Mouse (Mus musculus) gastrocnemius, adult 8-10 months (tissue): ENCODE results near the gene Sec1. TPM values are rescaled to one million over a fixed set of nuclear protein-coding genes. Genes with fewer than 3 reads are reported as not detected.

Experiments used
- DNase-seq, 2 experiments: peaks; one replicate each; pipeline ENCODE4 v3.0.0; 2022; ENCODE audit warnings: low spot score in 2 of 2
- total RNA-seq, 4 experiments: library from RNA; stranded (reverse); gene quantifications; 2 replicates each; pipeline ENCODE4 v1.2.4; 2022

Sec1 gene
- total RNA-seq, 4 experiments from 2014 or later = 0.12 to 0.18 (median 0.16) TPM; not detected in 1

- DNase-seq = peak; percentile 99 to 100
Measured at GRCm38 (mm10) chr7:45704730-45705442, 10.7 kb upstream of the Sec1 start, which contains the start of gene Dbp. TSS of gene Dbp (plus strand) at chr7:45705088.

- peak; percentile 61 to 71 for DNase-seq
Measured at GRCm38 (mm10) chr7:45704046-45704559, 9.9 kb upstream of the Sec1 start.

GRCm38 (mm10) chr7:45703521-45704033 lies 9.4 kb upstream of the Sec1 start:
- peak in 1 of 2 experiments; percentile 34 for DNase-seq

DNA sequence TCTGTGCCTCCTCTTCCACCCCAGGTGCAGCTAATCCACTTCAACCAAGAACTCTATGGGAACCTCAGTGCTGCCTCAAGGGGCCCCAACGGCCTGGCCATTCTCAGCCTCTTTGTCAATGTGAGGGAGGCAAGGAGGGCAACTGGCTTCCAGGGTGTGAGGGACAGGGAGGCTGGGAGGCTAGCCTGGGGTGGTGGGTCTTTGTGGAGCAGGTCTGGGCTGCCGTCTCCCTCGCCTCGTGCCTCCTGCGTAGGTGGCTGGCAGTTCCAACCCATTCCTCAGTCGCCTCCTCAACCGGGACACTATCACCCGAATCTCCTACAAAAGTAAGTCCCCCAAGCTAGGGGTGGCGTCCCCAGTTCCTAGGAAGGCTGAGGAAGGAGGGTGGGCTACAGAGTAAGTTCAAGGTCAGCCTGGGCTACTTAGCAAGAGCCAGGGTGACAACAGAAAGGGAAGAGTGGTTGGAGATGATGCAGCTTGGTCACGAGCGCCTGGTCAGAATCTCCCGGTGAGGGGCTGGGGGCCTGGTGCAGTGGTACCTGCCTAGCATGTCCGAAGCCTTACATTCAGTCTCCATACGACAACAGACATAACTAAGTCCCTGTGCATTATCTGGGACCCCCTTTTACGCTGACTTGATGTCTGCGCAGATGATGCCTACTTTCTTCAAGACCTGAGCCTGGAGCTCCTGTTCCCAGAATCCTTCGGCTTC lies 8.8 kb upstream of the Sec1 start:
- DNase-seq = no peak

DNA sequence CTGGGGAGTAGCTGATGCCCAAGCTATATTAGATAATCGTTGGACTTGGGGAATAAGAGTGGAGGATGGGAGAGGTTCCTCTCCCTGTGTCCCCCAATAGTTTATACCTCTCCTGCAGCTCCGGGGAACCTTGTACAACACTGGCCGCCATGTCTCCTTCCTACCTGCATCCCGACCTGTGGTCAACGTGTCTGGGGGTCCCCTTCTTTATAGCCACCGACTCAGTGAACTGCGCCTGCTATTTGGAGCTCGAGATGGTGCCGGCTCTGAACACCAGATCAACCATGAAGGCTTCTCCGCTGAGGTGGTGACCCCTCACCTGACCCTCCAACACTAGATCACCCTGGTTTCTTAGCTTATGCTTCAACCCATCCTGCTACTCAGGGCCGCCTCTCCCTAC lies 8.1 kb upstream of the Sec1 start:
- DNase-seq = no peak

DNA sequence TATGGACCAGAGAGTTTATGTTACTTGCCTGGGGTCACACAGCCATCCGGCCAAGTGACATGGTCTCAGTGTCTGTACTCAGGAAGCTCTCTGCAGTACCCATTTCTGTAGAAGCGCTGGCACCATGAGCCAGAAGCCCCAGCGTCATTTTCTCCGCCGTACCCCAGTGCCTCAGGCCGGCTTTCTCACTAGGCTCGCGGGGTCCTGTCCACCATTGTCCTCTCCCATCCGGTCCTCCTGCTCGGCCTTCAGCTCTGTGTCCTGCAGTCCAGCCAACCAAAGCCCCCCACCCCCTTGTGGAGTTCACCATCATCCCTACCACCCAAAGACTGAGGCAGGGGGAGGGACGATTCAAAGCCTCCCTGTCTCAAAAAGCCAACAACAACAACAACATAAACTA lies 7.4 kb upstream of the Sec1 start:
- no peak for DNase-seq

- no peak for DNase-seq
Measured at GRCm38 (mm10) chr7:45701072-45701471, 6.9 kb upstream of the Sec1 start.

GRCm38 (mm10) chr7:45700301-45701015 lies 6.3 kb upstream of the Sec1 start:
- DNase-seq = peak; percentile 76

- no peak for DNase-seq
Measured at GRCm38 (mm10) chr7:45699523-45700141, 5.4 kb upstream of the Sec1 start, which contains the start of gene Car11. TSS of gene Car11 (plus strand) at chr7:45699843.

DNA sequence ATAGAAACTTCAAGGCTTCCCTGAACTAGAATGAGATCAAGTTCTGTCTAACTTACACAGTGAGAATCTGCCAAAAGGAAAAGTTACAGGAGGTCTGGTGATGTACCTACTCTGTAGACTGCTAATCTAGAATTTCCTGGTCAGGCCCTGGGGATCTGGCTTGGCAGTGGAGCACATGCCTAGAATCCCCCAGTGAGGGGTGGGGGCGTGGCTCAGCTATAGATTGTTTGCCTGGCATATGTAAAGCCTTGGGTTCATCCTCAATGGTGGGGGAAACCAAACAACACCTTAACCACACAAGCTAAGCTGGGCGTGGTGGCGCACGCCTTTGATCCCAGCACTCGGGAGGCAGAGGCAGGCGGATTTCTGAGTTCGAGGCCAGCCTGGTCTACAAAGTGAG lies 3.7 kb upstream of the Sec1 start:
- DNase-seq = no peak

DNA sequence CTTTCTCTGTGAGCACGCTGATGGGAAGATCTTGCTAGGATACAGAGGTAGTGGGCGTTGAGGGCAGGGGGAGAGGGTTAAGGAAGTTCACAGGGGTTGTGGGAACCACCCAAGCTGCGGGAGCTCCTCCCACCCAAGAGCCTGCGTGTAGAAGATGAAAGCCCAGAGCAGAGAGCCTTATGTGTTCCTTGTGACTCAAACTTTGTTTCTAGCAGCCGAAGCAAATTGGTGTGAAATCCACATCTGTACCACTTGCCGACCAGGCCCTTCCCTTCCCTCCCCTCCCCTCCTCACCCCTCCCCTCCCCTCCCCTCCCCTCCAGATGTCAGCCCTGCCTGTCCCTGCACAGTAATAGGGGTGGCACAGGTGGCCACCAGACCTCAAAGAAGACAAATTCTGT lies 896 bp upstream of the Sec1 start:
- DNase-seq = no peak

DNA sequence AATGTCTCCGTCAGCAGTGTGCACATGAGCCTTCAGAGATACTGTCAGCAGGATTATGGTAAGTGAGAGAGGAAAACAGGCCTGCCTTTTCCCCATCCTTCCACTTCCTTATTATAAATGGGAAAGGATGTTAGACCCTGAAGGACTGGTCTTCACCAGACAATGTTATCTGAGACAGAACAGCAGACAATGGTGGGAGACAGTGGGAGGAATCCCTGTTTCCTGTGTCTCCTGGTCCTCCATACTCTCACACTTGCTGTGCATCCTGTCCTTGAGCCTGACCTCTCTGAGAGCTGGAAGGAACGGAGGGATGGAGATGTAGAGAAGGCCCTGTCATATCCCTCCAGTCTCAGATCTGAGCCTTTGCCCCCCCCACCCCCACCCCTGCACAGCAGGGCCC lies 1.8 kb downstream of the Sec1 start:
- no peak for DNase-seq

GRCm38 (mm10) chr7:45689800-45690199 lies 4.4 kb downstream of the Sec1 start:
- no peak for DNase-seq

GRCm38 (mm10) chr7:45689099-45689498 lies 5.1 kb downstream of the Sec1 start:
- no peak for DNase-seq

DNA sequence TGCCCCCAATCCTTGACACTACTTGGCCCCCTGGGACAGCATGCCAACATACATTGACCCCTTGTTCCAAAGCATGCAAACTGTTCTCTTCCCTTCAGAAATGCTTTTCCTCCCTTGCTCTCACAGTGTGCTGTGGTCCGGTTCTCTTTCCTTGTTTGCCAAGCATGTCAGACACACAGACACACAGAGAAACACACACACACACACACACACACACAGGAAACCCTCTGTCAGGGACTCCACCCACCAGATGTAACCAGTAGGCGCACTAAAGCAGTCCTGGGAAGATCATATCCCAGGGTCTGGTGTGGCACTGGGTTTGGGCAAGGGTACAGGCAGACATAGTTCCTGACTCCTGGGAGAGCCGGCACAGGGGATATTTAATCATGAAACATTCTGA lies 7.4 kb downstream of the Sec1 start:
- no peak for DNase-seq

DNA sequence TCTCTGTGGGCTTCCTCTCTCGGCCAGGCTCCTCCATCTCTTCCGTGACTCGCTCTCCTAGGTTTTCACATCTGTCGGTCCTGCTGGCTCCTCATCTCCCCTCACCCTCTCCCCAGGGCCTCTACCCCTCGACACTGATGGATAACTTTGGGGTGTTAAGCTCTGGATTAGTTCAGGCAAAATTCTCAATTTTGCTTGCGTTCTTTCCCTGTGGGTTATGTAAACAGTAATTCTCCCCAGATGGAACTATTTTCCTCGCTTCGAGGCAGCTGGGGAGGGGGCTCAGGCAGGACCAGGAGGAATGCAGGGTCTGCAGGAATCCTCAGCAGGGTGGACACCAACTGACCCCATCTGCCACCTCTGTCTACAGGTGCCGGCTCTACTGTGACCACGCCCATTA lies 8.4 kb downstream of the Sec1 start:
- no peak for DNase-seq

DNA sequence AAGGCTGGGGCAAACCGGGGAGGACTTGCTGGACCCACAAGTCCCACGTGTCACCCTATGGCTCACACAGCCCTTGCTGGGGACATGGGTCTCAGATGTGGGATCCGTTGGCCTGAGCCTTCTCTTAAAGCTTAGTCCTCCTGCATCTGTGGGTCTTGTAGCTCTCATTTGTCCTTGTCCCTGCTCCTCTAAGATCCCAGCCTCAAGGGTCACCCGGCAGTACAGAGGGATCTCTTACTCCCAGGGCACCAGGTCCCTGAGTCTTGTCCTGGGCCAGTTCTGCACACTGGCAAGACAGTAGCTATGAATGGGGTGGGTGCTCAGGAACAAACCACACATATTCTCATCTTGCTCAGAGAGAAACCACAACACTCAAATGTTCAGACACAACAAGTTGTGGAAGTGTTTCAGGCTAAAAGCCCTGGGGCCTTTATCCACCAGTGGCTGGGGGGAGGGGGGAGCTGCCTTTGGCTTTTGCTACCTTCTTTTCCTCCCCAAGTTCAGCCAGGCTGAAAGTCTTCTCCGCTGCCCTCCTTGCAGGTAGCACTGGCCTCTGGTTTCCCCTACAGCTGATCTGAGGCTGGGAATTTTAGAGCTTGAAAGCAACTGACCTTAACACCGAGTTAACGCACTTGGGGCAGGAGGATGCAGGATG lies 10.7 kb downstream of the Sec1 start, which contains the start of gene Ntn5:
Ntn5 (plus strand) TSS at position 627 of the 655 bp plus-strand sequence.
- DNase-seq = no peak

- peak; percentile 72 to 80 for DNase-seq
Measured at GRCm38 (mm10) chr7:45682144-45683126, 11.8 kb downstream of the Sec1 start.

- peak; percentile 54 to 72 for DNase-seq
Measured at GRCm38 (mm10) chr7:45681046-45681736, 13.0 kb downstream of the Sec1 start.
